Mouse (Mus musculus): Measurements from ENCODE around the gene Fbf1. TPM values are rescaled to one million over a fixed set of nuclear protein-coding genes. Genes with fewer than 3 reads are reported as not detected.
"Not testable (repeated sequence)": the region's sequence is repeated elsewhere in the genome, so short reads cannot be mapped to it uniquely, and the experiment has no call there.

Gene Fbf1
- total RNA-seq, 2 experiments from 2014 or later, result 20.2 to 21.5 TPM

DNA sequence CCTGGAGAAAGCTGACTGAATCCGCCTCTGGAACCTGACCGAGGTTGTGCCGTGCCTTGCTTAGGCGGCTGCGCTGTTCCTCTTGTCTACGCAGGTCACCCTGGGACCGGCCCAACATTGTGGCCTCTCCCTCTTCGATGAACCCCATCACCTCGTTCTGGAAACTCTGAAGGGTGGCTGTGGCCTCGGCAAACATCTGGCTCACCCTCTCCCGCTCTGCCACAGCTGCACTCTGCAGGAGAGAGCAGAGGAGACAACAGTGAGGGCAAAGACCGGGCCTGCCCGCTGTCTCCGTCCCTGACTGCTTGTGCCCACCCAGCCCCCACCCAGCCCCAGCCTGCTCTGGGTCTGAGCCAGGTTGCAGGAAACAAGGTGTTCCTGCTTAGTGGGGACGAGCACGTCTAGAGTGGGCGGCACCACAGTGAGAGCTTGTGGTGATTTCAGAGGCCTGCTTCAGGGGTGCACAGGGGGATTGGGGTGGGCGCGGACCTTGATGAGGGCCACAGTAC lies 60.1 kb downstream of the Fbf1 start:
- no peak for DNase-seq

DNA sequence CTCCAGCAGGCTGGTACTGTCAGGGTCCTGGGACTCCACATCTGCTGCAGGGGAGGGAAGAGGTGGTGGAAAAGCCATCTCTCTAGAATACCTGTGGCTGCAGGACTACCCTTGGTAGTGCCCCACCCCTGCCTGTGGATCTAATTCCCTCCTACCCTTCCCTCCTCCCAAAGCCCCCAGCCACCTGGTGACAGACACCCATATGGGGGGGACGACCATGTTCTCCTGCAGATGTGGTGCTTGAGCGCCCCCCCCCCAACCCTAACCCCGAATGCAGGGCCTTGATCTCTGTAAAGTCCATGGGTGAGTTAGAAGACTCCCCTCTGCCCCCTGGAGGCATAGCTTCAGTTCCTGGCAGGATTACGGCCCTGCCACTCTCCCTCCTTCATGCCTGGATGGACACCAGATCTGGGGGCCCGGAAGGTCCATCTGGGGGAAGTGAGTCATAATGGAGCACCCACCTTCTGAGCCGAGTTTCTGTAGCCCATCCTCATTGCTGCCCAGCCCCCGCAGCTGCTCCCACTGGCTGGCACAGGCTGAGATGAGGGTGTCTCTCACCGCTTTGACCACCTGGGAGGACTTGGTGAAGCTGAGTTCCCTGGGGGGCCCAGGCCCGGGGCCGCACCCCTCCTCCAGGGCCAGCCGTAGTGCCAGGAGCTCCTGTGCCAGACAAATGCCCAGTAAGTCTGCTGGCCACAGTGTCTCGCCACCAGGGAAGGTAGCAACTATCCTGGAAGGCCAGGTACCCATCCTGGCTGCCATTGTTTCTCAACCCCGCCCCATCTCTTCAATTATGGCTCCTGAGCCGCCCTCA lies 60.8 kb downstream of the Fbf1 start:
- DNase-seq, result peak; percentile 53

DNA sequence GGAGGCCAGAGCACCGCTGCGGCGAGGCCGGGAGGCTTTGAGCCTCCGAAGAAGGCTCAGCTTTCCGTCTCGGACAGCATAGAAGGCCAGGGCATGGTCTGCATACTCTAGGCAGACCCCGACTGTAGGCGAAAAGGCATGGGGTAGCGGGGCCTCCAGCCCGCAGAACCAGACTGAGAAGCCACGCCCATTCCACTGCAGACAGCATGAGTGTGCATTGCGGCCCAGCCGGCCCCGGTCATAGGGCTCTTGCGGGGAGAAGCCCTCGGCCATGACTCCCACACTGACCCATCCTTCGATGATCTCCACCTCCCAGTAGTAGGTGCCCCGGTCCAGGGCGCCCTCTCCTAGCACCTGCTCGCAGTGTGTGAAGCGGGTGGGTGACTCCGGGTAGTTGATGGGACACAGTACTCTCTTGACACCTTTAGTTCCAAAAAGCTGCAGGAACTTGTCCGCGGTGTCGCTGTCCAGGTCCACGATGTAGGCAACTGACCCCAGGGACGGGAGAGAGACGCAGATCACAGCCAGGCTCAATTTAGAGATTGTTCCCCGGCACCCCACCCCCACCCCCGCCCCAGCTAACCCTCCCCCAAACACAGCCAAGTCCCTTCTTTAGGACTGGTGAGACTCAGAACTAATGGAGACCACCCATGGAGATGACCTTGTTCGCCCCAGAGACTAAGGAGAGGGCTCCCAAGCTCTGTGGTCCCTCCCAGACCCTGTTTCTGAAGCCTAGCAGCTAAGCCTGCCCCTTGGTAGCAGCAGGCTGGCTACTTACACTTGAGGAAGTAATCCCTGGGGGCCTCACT lies 61.6 kb downstream of the Fbf1 start:
- no peak for DNase-seq

DNA sequence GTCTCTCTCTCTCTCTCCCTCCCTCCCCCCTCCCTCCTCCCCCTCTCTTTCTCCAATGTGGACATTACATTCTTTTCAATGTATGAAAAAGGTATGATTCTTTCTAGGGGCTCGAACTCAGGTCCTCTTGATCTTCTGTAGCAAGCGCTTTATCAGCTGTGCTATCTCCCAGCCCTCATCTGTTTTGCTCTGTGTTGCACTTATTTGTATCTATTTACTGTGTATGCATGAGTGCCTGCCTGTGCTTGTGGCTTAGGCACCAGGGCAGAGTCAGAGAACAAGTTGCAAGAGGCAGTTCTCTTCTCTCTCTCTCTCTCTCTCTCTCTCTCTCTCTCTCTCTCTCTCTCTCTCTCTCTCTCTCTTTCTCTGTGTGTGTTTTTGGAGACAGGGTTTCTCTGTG lies 62.9 kb downstream of the Fbf1 start:
- DNase-seq, result no peak

DNA sequence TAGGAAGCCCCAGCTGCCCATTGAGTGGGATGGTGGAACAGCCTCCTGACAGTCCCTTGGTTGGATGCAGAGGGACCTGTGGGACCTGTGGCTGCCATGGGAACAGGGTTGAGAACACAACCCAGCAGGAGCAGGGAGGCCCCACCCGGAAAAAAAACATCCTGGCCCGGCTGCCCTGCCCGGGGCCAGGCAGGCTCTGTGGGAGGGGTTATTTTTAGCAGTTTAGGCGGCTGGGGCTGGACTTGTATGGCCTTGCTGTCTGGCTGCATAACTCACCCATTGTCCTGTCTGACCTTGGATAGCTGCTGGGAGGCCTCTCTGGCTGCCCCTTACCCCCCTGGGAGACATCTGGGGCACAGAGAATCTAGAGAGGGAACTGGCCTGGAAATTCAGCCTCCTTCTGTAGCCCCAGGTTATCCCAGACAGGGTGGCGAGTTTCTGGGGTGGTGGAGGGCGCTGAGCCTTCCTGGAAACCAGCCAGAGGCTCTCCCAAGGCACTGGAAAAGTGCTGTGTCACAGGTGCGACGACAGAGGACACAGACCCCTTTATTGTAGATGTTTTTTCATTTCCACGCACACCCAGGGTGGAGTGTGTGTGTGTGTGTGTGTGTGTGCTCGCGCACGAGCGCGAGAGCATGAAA lies 63.8 kb downstream of the Fbf1 start:
- peak; percentile 81 for DNase-seq

DNA sequence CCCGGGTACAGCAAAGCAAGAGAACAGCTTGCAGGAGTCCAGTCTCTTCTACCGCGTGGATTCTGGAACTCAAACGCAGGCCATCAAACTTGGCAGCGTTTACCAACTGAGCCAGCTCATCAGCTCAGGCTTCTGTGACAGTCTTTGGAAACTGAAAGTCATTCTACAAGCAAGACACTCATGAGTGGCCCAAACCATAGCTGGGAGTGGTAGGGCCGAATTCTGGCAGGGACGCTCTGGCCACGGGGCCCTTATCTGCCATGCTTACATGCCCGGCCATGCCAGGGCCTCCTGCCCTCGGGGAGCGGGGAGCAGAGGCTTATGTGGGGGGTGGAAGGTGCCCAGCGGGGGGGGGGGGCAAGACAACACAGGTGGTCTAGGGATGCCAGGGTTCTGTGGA lies 64.4 kb downstream of the Fbf1 start:
- peak; percentile 44 for DNase-seq

DNA sequence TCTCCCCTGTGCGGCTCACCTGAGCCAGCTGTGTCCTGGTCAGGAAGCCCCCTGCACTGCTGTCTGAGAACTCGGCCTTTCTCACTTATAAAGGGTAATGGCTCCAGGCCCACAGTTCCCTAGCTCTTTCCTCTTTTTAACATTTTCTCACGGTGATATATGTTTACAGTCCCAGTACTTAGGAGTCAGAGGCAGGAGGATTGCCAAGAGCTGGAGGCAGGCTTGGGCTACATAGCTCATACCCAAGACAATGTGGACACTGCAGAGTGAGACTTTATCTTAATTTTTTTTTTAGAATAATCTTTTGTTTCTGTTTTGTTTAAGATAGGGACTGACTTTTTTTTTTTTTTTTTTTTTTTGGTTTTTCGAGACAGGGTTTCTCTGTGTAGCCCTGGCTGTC lies 65.5 kb downstream of the Fbf1 start:
- DNase-seq, result peak; percentile 56

DNA sequence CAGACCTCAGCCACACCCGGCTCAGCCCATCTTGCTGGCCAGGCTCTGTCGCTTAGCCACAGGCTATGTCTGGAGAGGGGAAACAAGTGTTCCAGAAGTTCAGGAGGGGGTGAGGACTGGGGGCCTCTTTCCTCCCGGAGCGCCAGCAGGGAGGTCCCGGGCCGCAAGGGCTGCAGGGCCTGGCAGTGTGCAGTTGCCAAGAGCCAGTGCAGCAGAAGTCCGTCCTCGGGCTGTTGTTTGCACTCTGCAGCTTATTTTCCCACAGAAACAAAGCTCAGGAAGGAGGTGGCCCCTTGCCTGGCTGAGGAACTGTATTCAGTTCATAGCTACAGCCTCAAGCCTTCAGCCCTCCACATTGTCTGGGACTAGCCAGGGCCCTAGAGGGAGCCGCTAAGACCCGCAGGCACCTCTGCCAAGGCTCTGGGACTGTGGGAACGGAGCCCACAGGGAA lies 66.0 kb downstream of the Fbf1 start:
- peak; percentile 71 for DNase-seq

DNA sequence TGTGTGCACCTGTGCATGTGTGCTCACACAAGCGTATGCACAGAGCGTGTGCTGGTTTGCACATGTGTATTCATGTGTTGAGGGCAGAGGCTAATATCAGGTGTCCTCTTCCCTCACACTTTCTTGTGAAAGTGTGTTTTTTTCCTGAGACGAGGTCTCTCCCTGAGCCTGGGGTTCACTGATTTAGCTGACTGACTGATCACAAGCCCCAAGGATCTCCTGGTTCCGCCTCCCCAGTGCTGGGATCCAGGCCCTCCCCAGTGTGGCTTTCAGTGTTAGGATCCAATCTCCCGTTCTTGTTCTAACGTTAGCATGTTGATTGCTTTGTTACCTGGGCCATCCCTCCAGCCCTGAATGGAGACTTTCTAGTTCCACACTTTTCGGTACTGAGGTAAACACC lies 67.1 kb downstream of the Fbf1 start:
- DNase-seq, result no peak

DNA sequence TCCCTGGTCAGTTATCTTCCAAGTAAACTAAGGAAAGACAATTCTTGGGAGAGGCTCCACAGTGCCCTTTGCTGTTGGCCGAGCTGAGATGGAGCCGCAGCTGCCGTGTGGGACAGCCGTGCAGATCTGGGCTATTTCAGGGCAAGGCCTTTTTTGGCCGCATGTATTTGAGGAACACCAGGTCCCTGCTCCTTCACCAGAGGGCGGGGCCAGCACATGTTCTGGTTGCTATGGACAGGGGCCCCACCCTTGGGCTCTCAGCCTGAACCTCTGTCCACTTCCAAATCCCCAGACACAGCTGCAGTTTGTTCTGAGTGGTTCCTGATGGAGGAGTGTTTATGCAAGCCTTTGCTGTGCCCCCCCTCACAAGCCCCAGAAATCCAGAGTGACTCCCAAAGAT lies 67.6 kb downstream of the Fbf1 start:
- DNase-seq, result peak; percentile 75

DNA sequence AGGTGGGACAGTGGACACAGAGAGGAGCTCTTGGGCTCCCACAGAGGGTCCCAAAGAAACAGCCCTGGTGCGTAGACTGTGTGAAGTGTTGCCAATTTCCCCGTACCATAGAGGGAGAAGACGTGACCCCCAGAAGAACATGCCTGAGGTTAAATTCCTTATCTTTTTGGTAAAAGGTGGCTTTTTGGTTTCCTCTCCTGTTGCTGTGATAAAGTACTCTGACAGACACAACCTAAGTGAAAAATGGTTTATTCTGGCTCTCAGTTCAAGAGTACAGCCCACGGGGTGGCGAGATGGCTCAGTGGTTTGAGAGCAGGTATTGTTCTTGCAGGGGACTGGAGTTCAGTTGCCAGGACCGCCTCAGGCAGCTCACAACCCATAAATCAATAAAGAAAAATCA lies 68.5 kb downstream of the Fbf1 start:
- no peak for DNase-seq

DNA sequence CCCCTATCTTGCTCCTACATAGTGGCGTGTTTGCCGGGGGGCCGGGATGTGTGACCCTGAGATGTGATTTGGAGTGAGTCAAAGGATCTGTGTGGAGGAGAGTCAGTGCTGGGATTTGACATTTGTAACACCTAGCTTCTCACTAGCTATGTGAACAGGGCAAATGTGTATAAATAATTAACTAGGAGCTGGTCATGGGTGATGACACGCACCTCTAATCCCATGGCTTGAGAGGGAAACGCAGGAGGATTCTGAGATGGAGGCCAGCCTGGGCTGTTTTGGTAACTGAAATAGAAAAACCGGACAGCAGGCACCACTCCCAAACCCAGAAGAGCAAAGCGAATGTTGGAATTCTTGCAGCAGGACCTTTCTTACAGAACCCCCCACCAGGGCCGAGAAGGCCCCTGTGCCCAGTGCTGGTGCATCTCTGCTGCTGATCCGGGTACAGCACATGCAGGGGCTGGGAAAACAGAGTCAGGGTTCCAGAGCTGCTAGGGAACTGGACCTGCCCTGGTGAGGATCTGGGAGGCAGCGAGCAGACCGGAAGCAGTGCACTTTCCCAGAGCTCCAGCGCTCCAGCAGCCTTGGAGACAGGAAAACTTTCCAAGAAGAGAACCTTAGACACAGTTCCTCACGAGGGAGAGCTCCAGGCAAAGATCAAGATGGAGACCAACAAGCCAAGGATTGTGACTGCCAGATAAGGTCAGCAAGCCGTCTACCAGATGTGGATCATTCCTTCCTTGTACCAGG lies 69.1 kb downstream of the Fbf1 start:
- no peak for DNase-seq

DNA sequence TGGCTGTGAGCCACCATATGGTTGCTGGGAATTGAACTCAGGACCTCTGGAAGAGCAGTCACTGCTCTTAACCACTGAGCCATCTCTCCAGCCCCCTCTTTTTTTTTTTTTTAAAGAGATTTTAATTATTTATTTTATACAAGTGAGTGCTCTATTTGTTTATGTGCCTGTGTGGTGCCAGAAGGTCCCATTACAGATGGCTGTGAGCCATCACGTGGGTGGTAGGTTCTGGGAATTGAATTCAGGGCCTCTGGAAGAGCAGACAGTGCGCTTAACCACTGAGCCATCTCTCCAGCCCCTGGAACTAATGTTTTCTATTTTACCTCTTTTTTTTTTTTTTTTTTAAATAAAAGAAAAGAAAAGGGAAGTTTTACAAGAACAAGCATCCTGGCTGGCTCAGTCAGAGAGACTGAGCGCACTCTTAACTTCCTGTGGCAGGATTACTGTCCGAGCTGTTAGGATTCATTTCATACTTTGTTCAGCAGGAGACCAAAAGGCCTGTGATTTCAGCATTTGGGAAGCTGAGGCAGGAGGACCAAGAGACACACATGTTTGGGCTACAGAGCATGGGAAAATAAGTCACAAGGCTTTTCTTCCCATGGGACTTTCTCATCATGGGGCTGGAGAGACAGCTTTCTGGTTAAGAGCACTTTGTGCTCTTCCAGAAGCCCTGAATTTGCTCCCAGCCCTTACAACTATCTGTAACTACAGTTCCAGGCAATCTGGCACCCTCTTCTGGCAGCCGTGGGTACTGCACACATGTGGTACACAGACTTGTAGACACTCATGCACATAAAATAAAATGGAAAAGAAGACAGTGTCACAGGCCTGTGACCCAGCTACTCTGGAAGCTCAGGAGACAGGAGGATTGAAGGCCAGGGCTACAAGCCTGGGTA lies 71.5 kb downstream of the Fbf1 start:
- DNase-seq, result peak; percentile 58

DNA sequence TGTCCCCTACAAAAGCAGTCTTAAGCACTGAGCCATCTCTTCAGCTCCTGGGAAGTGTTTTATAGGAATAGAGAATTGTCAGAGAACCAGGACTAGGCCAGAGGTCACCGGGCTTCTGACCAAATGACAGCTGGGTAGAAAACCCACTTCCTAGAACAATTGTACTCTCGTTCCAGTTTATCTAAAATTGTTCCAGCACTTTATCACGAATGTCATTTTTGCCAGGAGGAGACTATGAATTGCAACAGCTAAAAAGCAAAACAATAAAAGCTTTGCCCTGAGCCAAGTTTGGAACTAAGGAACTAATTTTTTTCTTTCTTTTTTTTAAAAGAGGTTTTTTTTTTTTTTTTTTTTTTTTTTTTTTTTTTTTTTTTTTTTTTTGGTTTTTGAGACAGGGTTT lies 72.4 kb downstream of the Fbf1 start:
- DNase-seq, result peak; percentile 65

DNA sequence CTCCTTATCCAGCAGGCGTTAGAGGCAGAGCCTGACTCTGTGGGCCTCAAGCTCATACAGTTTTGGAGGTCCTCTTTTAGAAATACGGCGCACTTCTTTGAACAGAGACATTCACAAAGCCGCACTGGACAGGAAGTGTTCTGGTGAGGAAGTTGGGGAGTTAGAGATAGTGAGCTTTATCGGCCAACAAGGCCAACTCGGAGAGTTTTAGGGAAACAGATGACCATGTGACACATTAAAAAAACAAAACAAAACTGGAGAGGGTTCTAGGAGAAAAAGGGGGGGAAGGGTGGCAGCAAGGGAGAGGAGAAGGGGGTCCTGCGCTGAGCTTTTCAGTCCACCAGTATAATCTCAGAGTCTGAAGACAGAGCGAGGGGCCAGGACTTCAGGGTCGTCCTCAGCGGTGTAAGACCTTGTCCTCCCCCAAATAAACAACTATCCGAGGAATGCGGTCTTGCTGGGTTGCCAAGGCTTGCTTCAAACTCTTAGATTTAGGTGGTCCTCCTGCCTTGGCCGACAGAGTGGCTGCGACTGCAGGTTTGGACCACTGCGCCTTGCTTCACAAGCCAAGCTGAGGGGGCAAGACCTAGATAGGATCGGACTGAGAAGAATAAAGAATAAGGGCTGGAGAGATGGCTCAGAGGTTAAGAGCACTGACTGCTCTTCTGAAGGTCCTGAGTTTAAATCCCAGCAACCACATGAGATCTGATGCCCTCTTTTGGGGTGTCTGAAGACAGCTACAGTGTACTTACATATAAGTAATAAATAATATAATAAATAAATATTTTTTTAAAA lies 74.0 kb downstream of the Fbf1 start:
- no peak for DNase-seq

DNA sequence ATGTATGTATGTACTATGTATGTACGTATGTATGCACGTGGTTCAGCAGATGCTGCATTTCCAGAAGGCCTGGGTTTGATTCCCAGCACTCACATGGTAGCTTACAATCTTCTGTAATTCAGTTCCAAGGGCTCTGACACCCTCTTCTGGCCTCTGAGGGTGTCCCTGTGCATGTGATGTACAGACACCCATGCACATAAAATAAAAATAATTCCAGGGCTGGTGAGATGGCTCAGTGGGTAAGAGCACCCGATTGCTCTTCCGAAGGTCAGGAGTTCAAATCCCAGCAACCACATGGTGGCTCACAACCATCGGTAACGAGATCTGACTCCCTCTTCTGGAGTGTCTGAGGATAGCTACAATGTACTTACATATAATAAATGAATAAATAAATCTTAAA lies 75.0 kb downstream of the Fbf1 start:
- DNase-seq, result not testable (repeated sequence)

All from heart, postnatal 4 days (tissue).